Mouse (Mus musculus): ENCODE measurements around the gene Pnisr.

- TF ChIP-seq CTCF (IDR thresholded peaks at IDR 0.05; ENCODE audit: extremely low read depth, insufficient read depth, insufficient read length, insufficient replicate concordance) = no peak
- TF ChIP-seq POLR2A (IDR thresholded peaks at IDR 0.05; ENCODE audit: low read depth, low read length) = no peak
Observed at GRCm38 (mm10) chr4:21879565-21880220, 32.3 kb downstream of the Pnisr start, which contains the start of gene Coq3.

Measured in spleen, adult 2 months (tissue).